Mouse (Mus musculus) liver, embryonic 11.5 days (tissue): Measurements from ENCODE around the gene Adipor2. TPM values are rescaled to one million over a fixed set of nuclear protein-coding genes. Genes with fewer than 3 reads are reported as not detected.

ENCODE experiments used
- ATAC-seq: fragments of 200-750 bp; cut with Nextera tagmentation; replicated peaks from 2 replicates; pipeline ENCODE4 v1.8.0; 2017; ENCODE audit warnings: moderate number of reproducible peaks, mild to moderate bottlenecking, moderate TSS enrichment, moderate library complexity; ENCODE audit not compliant: low FRiP score
- DNase-seq: peaks from one replicate; pipeline ENCODE4 v3.0.0-alpha.2; 2017; ENCODE audit warnings: low spot score
- H3K27ac ChIP-seq: fragments of 300-500 bp; sonication (generic); 2 replicates; pipeline ENCODE4 v1.5.1; 2014; ENCODE audit warnings: mild to moderate bottlenecking, low read depth, low read length, control low read depth
- H3K27me3 ChIP-seq: fragments of 300-500 bp; sonication (generic); replicated peaks from 2 replicates; pipeline ENCODE4 v1.6.1; 2014; ENCODE audit warnings: low read length, mixed read lengths; ENCODE audit not compliant: control insufficient read depth, insufficient read depth
- H3K36me3 ChIP-seq: fragments of 300-500 bp; sonication (generic); 2 replicates; pipeline ENCODE4 v1.6.1; 2014; ENCODE audit warnings: mild to moderate bottlenecking, low read length, moderate library complexity, mixed read lengths; ENCODE audit not compliant: control insufficient read depth, insufficient read depth
- H3K4me1 ChIP-seq: fragments of 300-500 bp; sonication (generic); replicated peaks from 2 replicates; pipeline ENCODE4 v1.6.1; 2014; ENCODE audit warnings: low read length, mixed read lengths; ENCODE audit not compliant: control insufficient read depth, insufficient read depth
- H3K4me2 ChIP-seq: fragments of 300-500 bp; sonication (generic); 2 replicates; pipeline ENCODE4 v1.6.1; 2014; ENCODE audit warnings: mild to moderate bottlenecking, control low read depth, moderate library complexity
- H3K4me3 ChIP-seq: fragments of 300-500 bp; sonication (generic); 2 replicates; pipeline ENCODE4 v1.5.1; 2014; ENCODE audit warnings: low read depth, low read length, control low read depth
- H3K9ac ChIP-seq: fragments of 300-500 bp; sonication (generic); 2 replicates; pipeline ENCODE4 v1.6.1; 2014; ENCODE audit warnings: low read depth, low read length, control low read depth
- H3K9me3 ChIP-seq: fragments of 300-500 bp; sonication (generic); 2 replicates; pipeline ENCODE4 v1.6.1; 2016; ENCODE audit warnings: low read length, inconsistent platforms, mixed read lengths; ENCODE audit not compliant: control insufficient read depth
- WGBS: fragments of 180-500 bp; shearing (Covaris S2); extraction: QIAGEN DNeasy Blood & Tissue Kit; methylation state at CpG from one replicate; pipeline ENCODE4 v1.1.7; 2014; 5-methylcytosine and 5-hydroxymethylcytosine counted together
- polyA plus RNA-seq: library from polyadenylated mRNA; unstranded; fragments of >200 nt; fragmentation: Nextera tagmentation; extraction: Ambion mirVana; gene quantifications from 2 replicates; pipeline ENCODE4 v1.2.1, GENCODE M21; 2014

The Adipor2 gene
- polyA plus RNA-seq, 1 experiment from 2014 or later: 15.8 TPM

GRCm38 (mm10) chr6:119313588-119314375 lies 103.7 kb downstream of the Adipor2 start:
- Histone ChIP-seq H3K4me3 (no peak overlapping the region), H3K4me2 (no peak overlapping the region), H3K27me3 (no peaks in the 10 kb centered on the region; the same call in 1 of the 2 replicates), H3K9ac (no peak overlapping the region), H3K27ac (no peak overlapping the region), H3K36me3 (no peaks in the 10 kb centered on the region), H3K9me3 (no peaks in the 10 kb centered on the region), H3K4me1 (no peaks in the 10 kb centered on the region)
- no peak for ATAC-seq
- WGBS: 59% methylated on average over 14 of the region's 14 CpGs
- DNase-seq: no peak

GRCm38 (mm10) chr6:119313096-119313495 lies 104.4 kb downstream of the Adipor2 start:
- WGBS: 66% methylated on average over 3 of the region's 3 CpGs
- no peak for ATAC-seq
- Histone ChIP-seq H3K27ac (no peak overlapping the region), H3K4me3 (no peak overlapping the region), H3K36me3 (no peaks in the 10 kb centered on the region), H3K4me1 (no peaks in the 10 kb centered on the region), H3K9me3 (no peaks in the 10 kb centered on the region), H3K27me3 (no peaks in the 10 kb centered on the region; the same call in 1 of the 2 replicates), H3K4me2 (no peak overlapping the region), H3K9ac (no peak overlapping the region)
- no peak for DNase-seq

- Histone ChIP-seq H3K27me3 (no peaks in the 10 kb centered on the region; the same call in 1 of the 2 replicates), H3K4me2 (no peak overlapping the region), H3K9me3 (no peaks in the 10 kb centered on the region), H3K27ac (no peak overlapping the region), H3K36me3 (no peaks in the 10 kb centered on the region), H3K4me3 (no peak overlapping the region), H3K4me1 (no peaks in the 10 kb centered on the region), H3K9ac (no peak overlapping the region)
- whole genome bisulfite sequencing: 74% methylated on average over 6 of the region's 6 CpGs
- ATAC-seq (no peak), DNase-seq (no peak)
These were observed 105.1 kb downstream of the Adipor2 start for GRCm38 (mm10) chr6:119312381-119312780.

- H3K36me3 ChIP-seq: no peaks in the 10 kb centered on the region
- H3K9me3 ChIP-seq: no peaks in the 10 kb centered on the region
- H3K9ac ChIP-seq: no peak overlapping the region
- DNase-seq (no peak), ATAC-seq (no peak)
- no peak overlapping the region for H3K4me2 ChIP-seq
- no peak overlapping the region for H3K4me3 ChIP-seq
- WGBS: 58% methylated on average over 9 of the region's 9 CpGs
- H3K27me3 ChIP-seq: no peaks in the 10 kb centered on the region; the same call in 1 of the 2 replicates
- H3K4me1 ChIP-seq: no peaks in the 10 kb centered on the region
- no peak overlapping the region for H3K27ac ChIP-seq
These were observed 107.3 kb downstream of the Adipor2 start for GRCm38 (mm10) chr6:119310176-119310575.

- Histone ChIP-seq H3K27me3 (no peaks in the 10 kb centered on the region; the same call in 1 of the 2 replicates), H3K9ac (no peak overlapping the region), H3K4me1 (no peaks in the 10 kb centered on the region), H3K27ac (no peak overlapping the region), H3K4me3 (no peak overlapping the region), H3K4me2 (no peak overlapping the region), H3K36me3 (no peaks in the 10 kb centered on the region), H3K9me3 (no peaks in the 10 kb centered on the region)
- 66% methylated on average over 10 of the region's 10 CpGs for WGBS
- DNase-seq (no peak), ATAC-seq (no peak)
These were observed 109.6 kb downstream of the Adipor2 start for GRCm38 (mm10) chr6:119307867-119308413.

GRCm38 (mm10) chr6:119303331-119303730 lies 114.2 kb downstream of the Adipor2 start:
- ATAC-seq (no peak), DNase-seq (no peak)
- 82% methylated on average over 6 of the region's 6 CpGs for WGBS
- Histone ChIP-seq H3K4me3 (no peak overlapping the region), H3K9ac (no peak overlapping the region), H3K27ac (no peak overlapping the region), H3K4me1 (no peaks in the 10 kb centered on the region), H3K36me3 (no peaks in the 10 kb centered on the region), H3K4me2 (no peak overlapping the region), H3K27me3 (no peaks in the 10 kb centered on the region), H3K9me3 (no peaks in the 10 kb centered on the region)

Other genes starting within 250 kb of the Adipor2 start
- 6.6 and 7.8 TPM in 2 replicates for gene Dcp1b, start 242.5 kb downstream of the Adipor2 start, polyA plus RNA-seq
- gene Cacna1c, start 221.3 kb downstream of the Adipor2 start, polyA plus RNA-seq: 1.3 and 2.3 TPM in 2 replicates
- gene Cacna2d4, start 181.2 kb downstream of the Adipor2 start, polyA plus RNA-seq: 0.08 TPM in 1 of 2 replicates, not detected in the other
- not detected in 2 replicates for gene Lrtm2, start 86.9 kb downstream of the Adipor2 start, polyA plus RNA-seq
- 6.7 and 6.9 TPM in 2 replicates for gene Fbxl14, start 62.0 kb upstream of the Adipor2 start, polyA plus RNA-seq
- gene Wnt5b, start 126.6 kb upstream of the Adipor2 start, polyA plus RNA-seq: 3.2 and 3.3 TPM in 2 replicates